Mouse (Mus musculus) mouse trophoblast stem cell (cell line): ENCODE measurements around the gene Ninj1.

ENCODE experiments used
- in situ Hi-C, 2 experiments: fragments of 300-500 bp; cut with MseI, MboI; formaldehyde crosslinking; loops; 2 replicates in 1 of 2; 3 replicates in 1 of 2; pipeline ENCODE4 v1.15.1; 2025

Ninj1 gene

GRCm38 (mm10) chr13:49196211-49196610, 8.9 kb downstream of the Ninj1 start:
- in situ Hi-C loops: no loop called here

GRCm38 (mm10) chr13:49196766-49197165, 9.5 kb downstream of the Ninj1 start:
- in situ Hi-C loops: no loop called here

- in situ Hi-C loops: no loop called here
Measured at GRCm38 (mm10) chr13:49198734-49199133, 11.4 kb downstream of the Ninj1 start.

DNA sequence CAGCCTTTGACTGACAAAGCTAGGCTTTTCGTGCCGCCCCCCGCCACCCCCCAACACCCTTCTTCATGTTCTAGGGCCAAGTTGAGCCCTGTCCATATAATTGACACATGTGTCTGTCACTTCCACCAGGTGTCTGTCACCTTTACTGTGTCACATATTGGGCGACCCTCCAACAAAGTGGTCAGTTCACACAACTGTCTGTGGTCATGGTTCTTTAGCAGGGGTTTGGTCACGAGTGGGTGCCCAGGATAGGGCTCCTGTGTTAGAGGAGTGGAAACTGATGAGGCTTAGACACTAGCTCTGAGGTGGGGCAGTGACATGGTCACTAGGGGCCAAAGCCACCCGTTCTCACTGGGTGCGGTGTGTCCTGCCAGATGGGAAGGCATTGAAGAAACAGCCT, 12.6 kb downstream of the Ninj1 start:
- in situ Hi-C loops: no loop called here

GRCm38 (mm10) chr13:49200688-49201087, 13.4 kb downstream of the Ninj1 start:
- in situ Hi-C loops: no loop called here

- in situ Hi-C loops: no loop called here
Measured at GRCm38 (mm10) chr13:49202556-49202955, 15.3 kb downstream of the Ninj1 start.

DNA sequence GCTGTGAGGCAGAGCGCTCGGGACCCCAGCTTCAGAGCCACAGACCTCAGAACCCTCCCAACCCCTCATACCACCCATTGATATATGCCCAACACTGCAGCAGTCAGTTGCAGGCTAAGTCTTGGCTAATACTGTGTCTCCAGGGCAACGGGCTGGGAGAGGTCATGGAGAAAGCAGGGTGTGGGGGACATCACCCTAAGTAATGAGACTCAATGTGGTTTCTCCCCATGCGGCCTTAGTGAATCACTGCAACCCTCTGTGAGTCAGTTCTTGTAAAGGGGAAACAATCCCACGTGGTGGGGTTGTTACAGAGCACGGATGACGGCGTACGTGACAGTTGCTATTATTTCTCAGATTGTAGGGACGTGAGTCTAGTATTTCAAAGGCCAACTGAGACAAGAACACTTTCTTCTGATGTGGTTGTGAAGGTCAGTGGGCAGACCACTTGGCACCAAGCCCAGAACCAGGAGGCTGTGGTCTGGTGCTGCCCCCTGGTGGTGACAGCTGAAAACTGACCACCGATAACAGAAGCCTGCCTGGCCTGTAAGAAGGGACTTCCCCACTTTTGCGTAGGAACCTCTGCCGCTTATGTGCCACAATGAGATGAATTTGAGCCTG, 18.2 kb downstream of the Ninj1 start:
- in situ Hi-C loops: no loop called here

DNA sequence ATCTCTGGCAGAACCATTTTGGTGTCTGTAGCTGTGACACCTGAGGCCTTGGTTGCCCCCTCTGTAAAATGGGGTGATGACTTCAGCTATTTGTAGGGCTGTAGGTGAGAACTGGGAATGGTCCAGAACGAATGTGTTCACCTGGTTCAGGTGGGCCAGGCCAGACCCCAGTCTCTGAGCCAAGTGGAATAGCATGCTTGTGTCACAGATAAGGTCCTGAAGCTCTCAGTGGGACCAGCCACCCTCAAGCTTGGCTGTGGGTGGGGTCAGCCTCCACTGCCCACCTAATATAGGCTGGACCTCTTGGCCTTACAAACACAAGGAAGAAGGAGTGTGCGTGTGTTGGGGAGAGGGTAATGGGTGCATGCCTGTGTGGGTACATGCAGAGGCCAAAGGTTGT, 19.1 kb downstream of the Ninj1 start:
- in situ Hi-C loops: no loop called here

DNA sequence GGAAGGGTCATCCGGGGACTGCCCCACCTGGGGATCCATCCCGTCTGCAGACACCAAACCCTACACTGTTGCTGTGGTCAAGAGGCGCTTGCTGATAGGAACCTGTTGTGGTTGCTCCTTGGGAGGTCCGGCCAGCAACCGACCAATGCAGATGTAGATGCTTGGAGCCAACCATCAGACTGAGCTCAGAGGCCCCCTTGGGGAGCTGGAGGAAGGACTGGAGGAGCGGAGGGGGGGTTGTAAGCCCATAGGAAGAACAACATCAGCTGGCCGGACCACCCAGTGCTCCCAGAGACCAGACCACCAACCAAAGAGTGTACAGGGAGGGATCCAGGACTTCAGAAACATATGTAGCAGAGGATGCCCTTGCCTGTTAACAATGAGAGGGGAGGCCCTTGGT, 22.0 kb downstream of the Ninj1 start:
- in situ Hi-C loops: no loop called here

DNA sequence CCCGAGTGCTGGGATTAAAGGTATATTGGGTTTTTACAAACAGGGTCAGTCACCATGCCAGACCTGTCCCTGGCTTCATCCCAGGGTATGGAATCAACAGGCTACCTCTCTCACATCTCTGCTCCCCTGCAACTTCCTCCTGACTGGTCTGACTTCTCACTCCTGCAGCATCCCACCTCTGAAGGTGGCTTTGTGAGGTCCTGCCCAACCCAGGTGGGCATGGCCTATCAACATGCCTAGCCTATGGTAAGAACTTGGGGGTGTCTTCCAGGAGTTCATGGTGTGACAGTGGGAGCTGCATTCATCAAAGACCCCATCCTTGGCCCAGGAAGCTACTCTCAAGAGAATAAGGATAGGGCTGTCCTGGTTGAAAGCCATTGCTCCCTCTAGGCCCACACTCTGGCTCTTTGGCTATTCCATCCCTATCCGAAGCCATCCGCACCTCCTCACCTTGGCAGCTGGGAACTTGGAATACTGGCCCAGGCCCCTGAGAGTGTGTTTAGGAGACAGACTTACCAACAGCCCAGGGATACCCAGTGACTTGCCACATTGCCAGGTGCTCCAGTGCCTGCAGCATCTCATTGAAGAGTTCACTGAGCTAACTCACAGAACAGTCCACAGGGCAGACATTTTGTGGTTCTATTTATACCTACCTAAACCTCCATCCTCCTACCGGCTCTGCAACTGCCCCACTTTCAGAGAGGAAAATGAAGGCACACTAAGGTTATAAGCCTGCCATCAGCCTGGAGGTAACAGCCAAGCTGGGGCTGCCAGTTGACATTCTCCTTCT, 25.6 kb downstream of the Ninj1 start:
- in situ Hi-C loops: no loop called here

DNA sequence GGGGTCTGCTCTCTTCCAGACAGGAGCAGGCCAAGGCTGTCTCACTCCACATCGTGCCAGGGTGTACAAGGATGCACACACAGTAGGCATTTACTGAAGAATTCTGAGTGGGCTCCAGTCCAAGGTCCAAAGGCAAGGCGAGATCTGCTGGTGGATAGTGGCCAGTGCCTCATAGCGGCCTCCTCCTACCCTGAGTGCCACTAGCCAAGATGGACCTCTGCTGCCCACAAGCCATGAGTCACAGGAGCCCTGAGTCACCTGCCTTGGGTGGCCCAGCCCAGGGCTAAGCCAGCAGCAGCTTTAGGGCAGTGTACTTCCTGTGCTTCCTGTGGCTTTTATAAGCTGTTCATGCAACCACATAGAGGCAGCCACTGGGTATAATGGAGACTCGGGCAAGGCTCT, 26.2 kb downstream of the Ninj1 start:
- in situ Hi-C loops: no loop called here

GRCm38 (mm10) chr13:49214454-49214853, 27.2 kb downstream of the Ninj1 start:
- in situ Hi-C loops: no loop called here

DNA sequence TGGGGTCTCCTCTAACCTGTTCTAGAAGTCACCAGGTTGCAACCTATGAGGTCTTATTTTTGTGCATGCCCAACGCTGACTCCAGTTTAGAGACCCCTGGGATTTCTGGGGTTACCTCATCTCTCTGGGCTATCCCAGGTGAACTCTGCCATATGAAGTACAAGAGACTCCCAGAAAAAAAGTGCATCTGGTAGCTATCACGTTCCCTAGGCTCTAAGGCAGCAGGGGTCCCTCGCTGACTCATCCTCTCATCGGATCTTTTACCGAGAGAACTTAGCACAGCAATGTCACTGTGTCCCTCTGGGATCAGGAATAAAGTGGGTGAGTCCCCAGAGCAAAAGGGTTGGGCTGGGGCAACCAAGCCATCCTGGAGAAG, 27.8 kb downstream of the Ninj1 start:
- in situ Hi-C loops: no loop called here

- in situ Hi-C loops: no loop called here
Measured at GRCm38 (mm10) chr13:49215504-49216219, 28.4 kb downstream of the Ninj1 start, which contains the start of gene Card19. Gene Card19 (minus strand): TSS chr13:49216037.

DNA sequence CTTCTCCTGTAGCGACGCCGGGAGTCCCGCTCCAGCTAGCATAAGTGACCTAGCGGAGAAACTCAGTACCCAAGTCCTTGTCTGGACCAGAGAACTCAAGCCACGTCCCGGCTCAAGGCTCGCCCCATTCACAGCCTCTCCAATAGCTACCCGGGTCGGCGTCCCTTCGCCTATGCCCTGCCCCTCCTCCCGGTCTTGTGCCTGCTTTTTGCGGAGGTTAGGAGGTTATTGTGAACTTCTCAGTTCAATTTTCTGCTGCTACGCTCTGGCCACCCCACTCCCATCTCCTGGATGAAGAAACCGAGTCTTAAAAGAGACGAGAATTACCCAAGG, 28.9 kb downstream of the Ninj1 start:
- in situ Hi-C loops: no loop called here

DNA sequence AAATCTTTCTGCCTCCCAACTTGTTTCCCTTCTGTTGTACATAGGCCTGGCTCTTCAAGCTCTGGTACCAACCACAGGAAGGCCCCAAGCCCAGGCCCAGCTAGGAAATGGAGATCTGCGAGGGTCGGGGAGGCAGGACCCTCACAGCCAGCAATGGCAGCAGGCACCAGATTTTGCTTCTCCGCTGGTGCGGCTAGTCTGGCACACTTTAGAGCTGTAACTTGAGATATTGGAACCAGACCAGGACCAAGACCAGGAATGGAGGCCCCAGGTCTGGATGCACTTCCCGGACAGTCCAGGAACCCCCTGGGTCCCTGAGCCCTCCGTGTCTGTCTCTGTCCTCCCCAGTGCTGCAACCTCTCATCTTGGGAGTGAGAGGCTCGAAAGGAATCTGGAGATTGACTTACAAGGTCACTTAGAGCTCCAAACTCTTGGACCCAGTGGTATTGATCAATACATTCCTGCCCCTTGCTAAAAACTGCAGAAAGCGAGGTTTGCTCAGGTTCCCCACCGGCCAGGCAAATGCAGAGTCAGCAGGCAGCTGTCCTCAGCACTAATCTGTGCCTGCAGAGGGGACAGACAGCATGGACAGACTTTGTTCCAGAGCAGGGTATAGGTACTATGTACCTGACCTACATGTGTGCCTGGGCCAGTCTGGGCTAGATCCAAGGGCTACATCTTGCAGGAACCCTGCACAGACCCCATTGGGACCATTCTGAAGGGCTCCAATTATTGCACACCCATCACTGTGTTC, 29.7 kb downstream of the Ninj1 start:
- in situ Hi-C loops: no loop called here

DNA sequence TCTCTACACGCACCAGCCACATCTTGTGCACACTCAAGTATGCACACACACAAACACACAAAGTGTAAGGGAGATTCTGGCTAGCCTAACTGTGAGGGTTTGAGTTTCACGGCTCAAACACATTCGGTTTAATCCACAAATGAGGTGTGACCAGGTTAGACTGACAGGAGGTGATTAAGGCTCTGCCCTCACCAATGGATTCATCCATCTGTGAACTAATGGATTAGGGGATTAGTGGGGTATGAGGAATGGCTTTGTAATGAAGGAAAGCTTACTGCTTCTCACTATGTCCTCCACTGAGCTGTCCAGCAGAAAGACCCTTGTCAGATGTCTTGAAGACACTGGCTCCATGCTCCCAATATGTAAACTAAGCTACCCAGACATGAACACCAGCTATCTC, 31.4 kb downstream of the Ninj1 start:
- in situ Hi-C loops: no loop called here

- in situ Hi-C loops: no loop called here
Measured at GRCm38 (mm10) chr13:49219367-49219766, 32.1 kb downstream of the Ninj1 start.

DNA sequence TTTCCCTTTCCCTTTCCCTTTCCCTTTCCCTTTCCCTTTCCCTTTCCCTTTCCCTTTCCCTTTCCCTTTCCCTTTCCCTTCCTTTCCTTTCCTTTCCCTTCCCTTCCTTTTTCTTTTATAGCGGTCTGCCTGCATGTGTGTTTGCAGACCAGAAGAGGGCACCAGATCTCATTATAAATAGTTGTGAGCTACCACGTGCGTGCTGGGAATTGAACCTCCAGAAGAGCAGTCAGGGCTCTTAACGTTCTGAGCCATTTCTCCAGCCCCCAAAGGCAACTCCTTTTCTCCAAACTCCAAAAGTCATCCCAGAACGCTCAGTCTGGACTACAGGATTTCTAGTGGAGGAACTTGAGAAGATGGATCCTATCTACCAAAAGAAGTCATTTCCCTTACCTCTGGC, 33.6 kb downstream of the Ninj1 start:
- in situ Hi-C loops: no loop called here

GRCm38 (mm10) chr13:49224314-49224713, 37.0 kb downstream of the Ninj1 start:
- in situ Hi-C loops: no loop called here

- in situ Hi-C loops: no loop called here
Measured at GRCm38 (mm10) chr13:49224729-49225128, 37.4 kb downstream of the Ninj1 start.

DNA sequence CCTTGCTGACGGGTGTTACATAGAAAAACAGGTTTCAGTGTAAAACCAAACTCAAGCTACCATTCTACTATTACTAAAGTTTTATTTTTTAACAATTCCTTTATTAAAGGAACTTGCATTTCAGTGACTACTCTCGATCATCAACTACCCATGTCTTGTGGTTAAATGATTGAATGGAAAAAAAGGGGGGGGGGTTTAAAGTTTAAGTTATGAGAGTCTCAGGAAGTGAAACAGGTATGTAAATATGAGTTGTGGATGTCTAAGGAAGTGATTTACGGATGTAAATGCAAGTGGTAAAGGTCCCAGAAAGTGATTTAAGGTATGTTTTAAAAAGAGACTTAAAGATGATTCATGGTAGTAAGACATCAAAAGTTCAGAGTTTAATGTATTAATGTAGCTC, 37.9 kb downstream of the Ninj1 start:
- in situ Hi-C loops: no loop called here
